Mouse (Mus musculus) thymus, postnatal 14 days (tissue): ENCODE measurements around the gene Nxf7.
A peak's percentile ranks its signal among the peaks of the same experiment; 100 is the strongest.
"Not testable (repeated sequence)": the region's sequence is repeated elsewhere in the genome, so short reads cannot be mapped to it uniquely, and the experiment has no call there.

Experiments used
- DNase-seq: peaks from one replicate; pipeline ENCODE4 v3.0.0; 2021

The Nxf7 gene

GRCm38 (mm10) chrX:135598677-135599076 is at the start of gene Nxf7:
Gene Nxf7 (minus strand): TSS chrX:135598777.
- no peak for DNase-seq

- no peak for DNase-seq
These were observed 29.0 kb upstream of the Nxf7 start, which contains the start of gene Prame for GRCm38 (mm10) chrX:135627605-135628004. Gene Prame (minus strand): TSS chrX:135627705.

GRCm38 (mm10) chrX:135601298-135602029 is 2.9 kb upstream of the Nxf7 start:
- peak; percentile 27 for DNase-seq

- DNase-seq: no peak
These were observed 481 bp downstream of the Nxf7 start for GRCm38 (mm10) chrX:135598096-135598495.

GRCm38 (mm10) chrX:135576412-135576811 is 22.2 kb downstream of the Nxf7 start:
- no peak for DNase-seq

GRCm38 (mm10) chrX:135574958-135575628 is 23.5 kb downstream of the Nxf7 start:
- not testable (repeated sequence) for DNase-seq

GRCm38 (mm10) chrX:135574261-135574957 is 24.2 kb downstream of the Nxf7 start:
- DNase-seq: not testable (repeated sequence)

- peak; percentile 61 for DNase-seq
These were observed 29.1 kb downstream of the Nxf7 start for GRCm38 (mm10) chrX:135569467-135569866.

GRCm38 (mm10) chrX:135564934-135565333 is 33.6 kb downstream of the Nxf7 start:
- peak; percentile 44 for DNase-seq

GRCm38 (mm10) chrX:135562841-135563240 is 35.7 kb downstream of the Nxf7 start:
- DNase-seq: no peak

GRCm38 (mm10) chrX:135561693-135562092 is 36.9 kb downstream of the Nxf7 start:
- not testable (repeated sequence) for DNase-seq

GRCm38 (mm10) chrX:135560933-135561332 is 37.6 kb downstream of the Nxf7 start:
- DNase-seq: peak; percentile 72

- DNase-seq: peak; percentile 35
These were observed 38.9 kb downstream of the Nxf7 start for GRCm38 (mm10) chrX:135559665-135560064.
